Mouse (Mus musculus): ENCODE measurements around the gene Saxo1. TPM values are rescaled to one million over a fixed set of nuclear protein-coding genes. Genes with fewer than 3 reads are reported as not detected.
A peak's percentile ranks its signal among the peaks of the same experiment; 100 is the strongest.

Saxo1 gene
- total RNA-seq (2021), result not detected

DNA sequence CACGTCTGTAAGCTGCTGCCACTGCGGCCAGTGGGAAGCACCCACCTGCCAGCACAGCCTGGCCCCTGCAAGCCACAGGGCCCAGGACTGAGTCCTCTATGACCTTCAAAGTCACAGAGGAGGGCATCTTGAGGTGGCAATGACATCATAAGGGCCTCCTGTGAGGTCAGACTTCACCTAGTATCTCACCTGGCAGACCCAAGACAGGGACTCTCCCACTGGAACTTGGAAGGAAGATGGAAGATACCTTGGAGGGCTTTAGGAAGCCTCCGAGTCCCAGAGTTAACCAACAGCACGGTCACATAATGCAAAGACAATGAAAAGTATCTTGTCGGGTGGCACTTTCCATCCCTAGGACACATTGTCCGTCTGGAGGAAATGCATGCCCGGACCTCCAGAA lies at the start of gene Saxo1:
Gene Saxo1 (minus strand): TSS at position 101 of the 400 bp plus-strand sequence.
- DNase-seq, result no peak

DNA sequence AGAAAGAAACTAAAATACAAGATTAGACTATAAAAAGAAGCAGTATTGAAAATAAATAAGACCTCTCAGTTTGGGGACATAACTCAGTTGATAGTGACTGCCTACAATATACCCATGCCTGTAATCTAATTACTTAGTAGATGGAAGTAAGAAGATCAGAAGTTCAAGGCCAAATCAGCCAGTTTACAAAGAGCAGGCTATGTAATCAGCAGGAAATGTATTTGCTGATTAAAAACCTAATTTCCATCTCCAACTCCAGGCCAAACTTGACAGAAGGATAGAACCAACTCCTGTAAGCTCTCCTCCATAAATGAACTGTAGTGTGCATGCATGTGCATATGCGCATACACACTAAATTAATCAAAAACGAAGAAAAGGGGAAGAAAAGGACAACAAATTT lies 33.2 kb upstream of the Saxo1 start:
- DNase-seq, result no peak

DNA sequence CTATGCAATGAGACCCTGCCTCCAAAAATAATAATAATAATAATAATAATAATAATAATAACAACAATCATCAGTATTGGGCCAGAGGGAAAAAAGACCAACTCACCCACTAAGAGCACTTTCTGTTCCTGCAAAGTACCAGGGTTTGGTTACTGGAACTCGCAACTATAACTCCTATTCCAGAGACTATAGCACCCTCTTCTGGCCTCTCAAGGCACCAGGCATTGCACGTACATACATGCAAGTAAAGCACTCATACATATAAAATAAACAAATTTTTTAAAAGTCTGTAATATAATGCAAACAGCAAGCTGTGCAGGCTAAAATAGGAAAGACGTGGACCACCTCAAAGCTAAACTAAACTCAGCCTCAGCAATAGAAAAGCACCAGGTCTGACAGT lies 30.1 kb upstream of the Saxo1 start:
- no peak for DNase-seq

DNA sequence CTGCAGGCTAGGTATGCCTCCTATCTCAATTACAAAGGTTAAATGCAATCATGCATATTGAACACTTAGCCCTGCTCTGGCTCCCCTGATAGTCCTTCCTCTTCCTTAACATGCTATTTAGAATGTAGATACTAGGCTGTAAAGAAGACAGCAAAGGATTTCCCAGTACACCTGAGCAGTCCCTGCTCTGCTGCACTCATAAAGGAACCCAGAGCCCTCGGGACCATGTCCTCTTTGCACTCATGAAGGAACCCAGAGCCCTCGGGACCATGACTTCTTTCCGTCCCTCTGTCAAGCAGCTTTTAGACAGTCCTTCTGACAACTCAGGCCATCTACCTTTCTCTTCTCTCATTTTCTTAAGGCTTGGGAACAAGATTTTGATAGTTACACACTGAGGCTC lies 22.5 kb upstream of the Saxo1 start:
- no peak for DNase-seq

DNA sequence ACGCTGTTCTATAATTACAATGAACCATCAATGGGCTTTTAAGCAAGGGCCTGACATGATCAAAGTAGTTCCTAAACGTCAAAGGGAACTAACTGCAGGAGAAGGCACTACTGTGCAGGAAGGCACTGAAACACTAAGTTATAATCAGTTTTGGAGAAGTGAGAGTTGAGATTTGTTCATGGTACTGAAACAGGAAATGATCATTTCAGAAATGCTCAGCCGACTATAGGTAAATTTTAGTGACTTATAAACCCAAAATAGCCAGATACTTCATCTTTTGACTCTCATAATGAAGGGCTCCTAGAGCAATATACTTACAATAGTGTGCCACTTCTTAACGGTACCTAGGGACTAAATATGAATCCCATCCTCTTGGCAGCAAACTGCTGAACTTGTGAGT lies 21.9 kb upstream of the Saxo1 start:
- no peak for DNase-seq

DNA sequence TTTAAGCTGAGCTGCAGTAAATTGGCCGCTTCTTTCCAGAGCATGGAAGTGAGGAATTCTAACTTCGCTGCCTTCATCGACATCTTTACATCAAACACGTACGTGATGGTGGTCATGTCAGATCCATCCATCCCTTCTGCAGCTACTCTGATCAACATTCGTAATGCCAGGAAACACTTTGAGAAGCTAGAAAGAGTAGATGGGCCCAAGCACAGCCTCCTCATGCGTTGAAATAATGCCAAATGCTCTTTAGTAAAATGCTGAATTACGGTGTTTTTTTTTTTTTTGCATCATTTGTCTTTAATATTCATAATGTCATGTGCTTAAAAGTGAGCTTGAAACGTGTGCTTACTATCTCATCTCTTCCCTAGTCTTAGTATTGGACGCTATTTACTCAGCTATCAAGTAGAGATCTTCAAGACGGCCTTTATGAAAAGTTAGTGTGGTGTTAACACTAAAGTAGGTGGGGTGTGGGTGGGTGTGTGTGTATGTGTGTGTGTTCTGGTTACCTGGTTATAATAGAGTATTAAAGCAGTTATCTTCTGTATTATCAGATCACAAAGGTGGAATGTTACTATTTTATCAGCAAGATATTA lies 18.6 kb upstream of the Saxo1 start:
- DNase-seq, result no peak

DNA sequence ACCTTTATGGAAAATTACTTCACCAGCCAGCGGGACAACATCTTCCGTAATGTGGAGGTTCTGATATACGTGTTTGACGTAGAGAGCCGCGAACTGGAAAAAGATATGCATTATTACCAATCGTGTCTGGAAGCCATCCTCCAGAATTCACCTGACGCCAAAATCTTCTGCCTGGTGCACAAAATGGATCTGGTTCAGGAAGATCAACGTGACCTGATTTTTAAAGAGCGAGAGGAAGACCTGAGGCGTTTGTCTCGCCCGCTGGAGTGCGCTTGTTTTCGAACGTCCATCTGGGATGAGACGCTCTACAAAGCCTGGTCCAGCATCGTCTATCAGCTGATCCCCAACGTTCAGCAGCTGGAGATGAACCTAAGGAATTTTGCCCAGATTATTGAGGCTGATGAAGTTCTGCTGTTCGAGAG lies 18.0 kb upstream of the Saxo1 start:
- peak; percentile 9 for DNase-seq

DNA sequence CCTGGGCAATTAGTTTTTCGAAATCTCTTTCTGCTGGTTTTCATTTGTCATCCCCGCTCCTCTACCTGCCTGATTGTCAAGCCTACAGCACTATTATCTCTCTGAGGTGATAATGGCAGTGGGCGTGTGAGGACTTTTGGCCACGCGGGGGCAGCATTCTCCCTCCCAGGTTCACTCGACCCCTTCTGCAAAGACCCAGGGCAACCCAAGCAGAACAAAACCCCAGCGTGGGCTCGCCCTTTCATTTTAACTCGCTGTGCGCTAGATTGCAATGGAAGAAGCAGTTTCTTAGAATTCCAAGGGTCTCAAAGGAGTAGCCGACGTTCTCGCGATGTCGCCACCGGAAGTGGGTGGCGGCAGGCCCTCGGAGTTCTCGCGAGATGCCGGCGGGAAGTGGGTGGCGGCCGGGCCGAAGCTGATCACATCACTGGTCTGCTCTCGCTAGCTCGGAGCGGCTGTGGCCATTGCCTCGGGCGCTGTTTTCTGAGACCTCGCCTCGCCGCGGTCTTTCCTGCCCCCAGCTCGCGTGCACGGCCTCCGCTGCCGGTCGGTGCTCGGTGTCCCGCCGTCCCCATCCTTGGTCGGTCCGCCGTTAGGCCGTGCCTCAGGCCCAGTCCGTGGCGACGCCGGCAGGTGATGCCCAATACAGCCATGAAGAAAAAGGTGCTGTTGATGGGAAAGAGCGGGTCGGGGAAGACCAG lies 17.3 kb upstream of the Saxo1 start, which contains the start of gene Rraga:
Gene Rraga (plus strand): TSS at position 386 of the 701 bp plus-strand sequence.
- peak; percentile 98 for DNase-seq

DNA sequence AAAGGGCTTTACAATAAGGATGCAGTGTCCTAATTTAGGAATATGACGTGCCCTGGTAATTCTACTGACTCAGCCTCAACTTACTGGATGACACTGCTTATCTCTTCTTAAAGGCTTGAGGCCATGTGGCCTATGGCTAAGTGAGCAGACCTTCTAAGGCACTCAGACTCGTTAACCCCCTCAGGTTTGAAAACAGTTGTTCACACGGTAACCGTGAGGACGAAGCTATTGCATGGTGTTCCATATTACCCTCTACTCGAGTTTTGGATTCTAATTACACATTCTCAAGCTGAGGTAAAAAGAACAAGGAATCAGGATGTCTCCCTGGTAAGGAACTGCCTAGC lies 16.8 kb upstream of the Saxo1 start:
- DNase-seq, result no peak

DNA sequence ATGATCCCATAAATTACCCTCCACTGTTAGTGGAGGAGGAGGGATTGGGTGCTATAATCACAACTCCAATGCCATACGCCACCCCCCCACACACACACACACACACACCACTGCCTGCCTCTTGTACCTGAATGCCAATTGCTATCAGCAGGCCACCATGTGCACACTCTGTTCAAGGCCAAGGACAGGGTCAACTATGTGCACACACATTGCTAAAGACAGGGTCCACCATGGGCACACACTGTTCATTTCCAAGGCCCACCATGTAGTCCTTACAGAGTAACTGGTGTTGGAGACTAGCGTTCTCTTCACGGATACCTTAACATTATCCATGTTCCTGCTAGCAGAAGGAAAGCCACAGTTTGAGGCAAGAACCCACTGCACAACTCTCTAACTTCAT lies 2.9 kb upstream of the Saxo1 start:
- no peak for DNase-seq

DNA sequence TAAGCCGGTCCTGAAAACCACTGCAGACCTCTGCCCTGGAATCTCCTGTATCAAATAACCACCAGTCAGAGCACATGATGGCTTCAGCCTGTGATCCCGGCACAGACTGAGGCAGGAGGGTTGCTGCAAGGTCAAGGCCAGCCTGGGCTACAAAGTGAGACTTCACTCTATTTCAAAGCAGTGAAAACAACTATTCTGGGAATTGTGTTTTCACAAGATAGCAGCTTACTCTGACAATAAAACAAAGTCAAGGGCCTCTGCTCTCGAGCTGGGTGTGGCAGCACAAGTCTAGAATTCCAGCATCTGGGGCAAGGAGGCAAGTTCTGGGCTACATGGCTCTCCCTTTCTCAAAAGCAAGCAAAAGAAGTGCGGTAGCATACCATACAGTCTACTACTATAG lies 878 bp upstream of the Saxo1 start:
- no peak for DNase-seq

DNA sequence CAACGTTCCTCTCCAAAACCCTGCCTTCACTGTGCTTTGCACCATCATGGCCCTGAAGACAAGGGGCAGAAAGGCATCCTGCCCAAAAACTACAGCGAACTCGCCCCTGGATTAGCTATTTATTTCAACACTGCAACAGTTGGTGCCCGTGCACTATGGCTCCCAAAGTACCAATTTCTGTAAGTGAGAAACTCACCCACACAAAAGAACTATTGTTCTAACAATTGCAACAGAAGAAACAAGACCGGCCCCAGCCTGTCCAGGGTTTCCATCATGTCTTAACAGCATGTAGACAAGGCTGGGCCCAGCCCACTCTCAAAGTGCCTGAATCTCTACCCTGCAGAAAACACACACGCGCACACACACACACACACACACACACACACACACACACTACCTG lies 757 bp downstream of the Saxo1 start:
- DNase-seq, result no peak

DNA sequence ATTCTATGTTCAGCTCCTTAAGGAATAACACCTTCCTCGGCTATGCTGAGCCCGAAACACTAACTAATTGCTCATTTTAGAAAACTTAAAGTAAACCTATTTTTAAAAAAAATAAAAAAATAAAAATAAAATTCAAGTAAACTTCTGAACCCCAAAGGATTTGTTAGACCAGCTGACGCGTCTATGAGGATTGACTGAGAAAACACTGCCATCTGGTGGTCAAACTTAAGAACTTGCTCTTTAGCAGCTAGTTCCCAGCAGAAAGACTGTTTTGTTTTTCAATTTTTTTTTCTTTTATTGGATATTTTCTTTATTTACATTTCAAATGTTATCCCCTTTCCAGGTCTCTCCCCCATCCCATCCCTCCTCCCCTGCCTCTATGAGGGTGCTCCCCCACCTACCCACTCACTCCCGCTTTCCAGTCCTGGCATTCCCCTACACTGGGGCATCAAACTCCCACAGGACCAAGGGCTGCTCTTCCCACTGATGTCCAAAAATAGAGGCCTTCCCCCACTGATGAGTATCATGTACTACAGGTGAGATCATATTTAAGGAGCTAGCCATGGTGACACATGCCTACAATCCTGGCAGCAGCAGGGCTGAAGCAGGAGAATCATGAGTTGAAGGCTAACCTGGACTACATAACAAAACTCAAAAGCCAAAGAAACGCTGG lies 3.0 kb downstream of the Saxo1 start:
- peak; percentile 22 for DNase-seq

DNA sequence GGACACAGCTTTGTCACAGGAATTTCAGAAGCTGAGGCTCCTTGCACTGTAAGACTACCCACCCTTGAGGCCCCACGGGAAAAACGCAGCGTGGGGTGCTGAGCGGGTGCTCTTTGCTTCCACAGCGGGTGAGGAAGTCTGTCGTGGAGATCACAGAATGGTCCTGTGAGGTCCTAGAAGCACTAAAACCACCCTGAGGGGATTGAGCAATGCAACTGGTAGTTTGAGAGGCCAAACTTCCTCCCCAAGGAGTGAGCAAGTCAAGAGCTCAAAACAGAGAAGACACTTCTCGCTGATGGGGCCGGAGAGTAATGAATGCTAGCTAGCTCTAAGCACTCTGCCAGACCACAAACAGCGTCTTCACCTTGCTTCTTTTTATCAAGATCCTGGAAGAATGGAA lies 9.8 kb downstream of the Saxo1 start:
- no peak for DNase-seq

DNA sequence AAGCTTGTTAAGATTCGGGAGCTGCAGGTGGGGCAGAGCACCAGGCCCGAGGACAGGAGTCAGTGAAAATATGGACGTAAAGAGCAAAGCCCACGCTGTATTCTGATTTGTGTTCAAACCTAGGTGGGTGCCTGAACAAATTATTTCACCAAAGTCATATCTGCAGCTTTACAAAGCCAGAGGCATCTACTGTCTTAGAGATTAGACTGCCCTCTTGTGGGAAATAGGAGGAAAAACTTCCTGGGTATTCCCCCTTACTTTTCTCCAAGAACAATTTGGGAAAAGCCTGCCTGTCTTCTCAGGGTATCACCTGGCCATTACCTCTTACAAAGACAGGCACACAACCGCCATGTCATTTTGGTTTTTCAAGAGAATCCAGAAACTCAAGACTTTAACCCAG lies 12.5 kb downstream of the Saxo1 start:
- DNase-seq, result no peak

DNA sequence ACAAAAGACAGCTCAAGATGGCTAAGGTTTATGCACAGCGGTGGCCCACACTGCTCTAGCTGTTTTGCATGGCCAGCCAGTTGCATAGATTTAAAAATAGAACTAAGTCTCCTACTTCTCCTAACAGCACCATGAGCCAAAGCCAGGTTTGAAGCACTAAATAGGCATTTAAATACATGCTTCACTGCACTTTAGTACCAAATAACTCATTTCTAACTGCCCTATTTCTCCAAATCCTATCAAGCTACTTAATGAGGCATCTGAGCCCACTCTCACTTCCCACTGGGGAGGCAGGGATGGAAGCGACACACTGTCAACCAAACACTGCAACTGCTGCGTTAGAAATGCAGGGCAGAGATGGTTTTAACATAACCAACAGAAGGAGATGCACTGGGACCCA lies 14.1 kb downstream of the Saxo1 start:
- no peak for DNase-seq

DNA sequence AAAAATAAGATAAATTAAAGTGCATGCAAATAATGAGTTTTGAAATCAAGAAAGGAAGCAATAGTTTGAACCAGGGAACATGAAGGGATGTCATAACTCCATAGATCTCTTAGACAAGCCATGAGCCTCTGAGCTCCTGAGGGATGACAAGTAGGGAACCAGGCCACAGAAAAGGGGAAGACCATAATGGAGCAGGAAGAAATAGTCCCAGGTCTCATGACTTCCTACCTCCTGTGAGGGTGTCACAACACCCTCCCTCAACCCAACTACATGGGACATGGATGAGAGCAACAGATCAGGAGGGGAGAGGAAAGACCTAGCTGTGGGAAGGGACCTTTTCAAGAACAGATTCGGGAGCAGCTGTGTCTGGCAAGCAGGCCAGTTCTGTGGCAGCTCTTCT lies 16.6 kb downstream of the Saxo1 start:
- no peak for DNase-seq

DNA sequence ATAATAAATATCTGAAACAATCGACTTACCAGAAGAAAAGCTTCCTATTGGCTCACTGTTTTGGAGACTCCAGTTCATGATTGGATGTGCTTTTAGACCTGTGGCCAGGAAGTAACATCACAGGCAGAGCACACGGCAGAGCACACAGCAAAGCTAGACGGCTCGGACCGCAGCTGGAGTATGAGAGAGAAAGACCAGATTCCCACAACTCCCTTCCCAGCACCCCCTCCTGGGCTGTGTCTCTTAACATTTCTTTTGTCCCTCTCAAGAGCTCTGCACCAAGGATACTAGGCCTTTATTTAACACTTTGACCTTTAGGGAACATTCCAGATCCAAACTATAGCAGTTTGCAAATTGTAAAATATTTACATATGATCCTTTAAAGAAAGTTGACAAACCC lies 19.2 kb downstream of the Saxo1 start:
- no peak for DNase-seq

DNA sequence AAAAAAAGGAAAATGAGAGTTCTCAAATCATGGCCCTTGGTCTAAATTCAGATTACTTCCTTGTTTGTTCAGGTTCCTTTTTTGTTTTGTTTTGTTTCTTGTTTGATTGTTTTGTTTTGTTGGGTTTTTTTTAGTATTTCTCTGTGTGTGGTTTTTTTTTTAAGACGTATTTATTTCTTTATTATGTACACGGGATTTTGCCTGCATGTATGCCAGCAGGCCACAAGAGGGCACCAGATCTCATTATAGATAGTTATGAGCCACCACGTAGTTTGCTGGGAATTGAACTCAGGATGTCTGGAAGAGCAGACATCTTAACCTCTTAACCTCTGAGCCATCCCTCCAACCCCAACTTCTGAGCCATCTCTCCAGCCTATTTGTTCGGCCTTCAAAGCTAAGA lies 20.2 kb downstream of the Saxo1 start:
- peak; percentile 44 for DNase-seq

DNA sequence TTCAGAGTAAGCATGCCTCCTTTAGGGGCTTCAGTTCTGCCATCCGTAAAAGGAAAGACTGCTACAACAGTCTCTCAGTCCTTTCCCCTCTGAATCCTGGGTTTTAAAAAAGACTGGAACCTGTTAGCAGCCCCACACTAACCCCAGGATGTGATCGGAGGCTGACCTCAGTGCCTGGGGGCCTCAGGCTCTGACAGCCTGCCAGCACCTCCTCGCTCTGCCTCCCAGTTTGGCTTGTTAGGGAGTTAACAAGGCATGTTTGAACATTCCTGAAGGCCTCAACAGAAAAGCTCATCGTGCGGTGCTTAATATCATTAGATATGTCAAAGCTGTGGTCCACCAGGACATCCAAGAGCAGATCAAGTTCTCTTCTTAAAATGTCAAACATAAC lies 24.0 kb downstream of the Saxo1 start:
- no peak for DNase-seq

DNA sequence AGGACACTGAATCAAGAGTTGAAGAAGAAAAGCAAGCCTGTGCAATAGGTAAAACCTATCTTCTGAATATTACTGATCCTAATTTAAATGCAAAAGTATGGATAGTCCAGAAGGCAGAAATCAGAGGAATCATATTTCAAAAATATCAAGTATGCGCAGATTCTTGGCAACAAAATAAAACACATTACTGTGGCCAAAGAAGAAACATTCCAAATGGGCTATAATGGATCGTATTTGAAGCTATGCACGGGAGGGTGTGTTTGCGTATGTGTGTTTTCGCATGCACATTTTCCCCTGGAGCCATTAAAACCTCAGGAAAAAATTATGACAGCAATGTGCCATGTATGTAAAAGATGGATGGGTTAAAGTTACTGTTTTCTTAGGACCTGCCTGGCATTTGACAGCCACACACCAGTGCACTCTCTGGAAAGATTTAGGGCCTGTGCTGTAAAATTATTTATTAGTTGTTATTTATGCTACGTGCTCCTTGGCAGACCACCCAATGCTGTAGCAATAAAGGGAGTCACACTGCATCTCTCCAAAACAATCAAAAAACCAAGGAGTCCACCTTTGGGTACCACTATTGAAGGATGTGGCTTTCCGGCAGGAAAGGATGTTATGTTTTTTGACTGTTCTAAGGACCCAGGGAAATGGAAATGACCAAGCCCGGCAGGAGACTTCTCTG lies 24.6 kb downstream of the Saxo1 start:
- DNase-seq, result no peak

DNA sequence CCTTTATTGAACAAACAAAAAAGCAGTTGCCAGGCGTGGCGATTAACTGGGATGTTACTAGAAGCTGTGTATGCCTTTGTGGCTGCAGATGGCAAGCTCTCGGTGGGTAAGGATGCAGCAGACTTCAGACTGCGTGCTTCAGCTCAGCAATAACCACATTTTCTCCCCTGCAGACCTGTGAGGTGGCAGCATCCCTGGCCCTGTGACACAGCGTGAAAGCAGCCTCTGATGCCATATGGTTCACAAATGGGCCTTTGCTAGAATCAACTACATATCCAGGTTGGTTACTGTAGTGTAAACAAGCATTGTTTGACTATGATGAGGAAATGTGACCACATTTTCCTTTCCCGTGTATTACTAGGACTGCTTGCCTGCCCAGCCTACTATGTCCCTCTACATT lies 29.0 kb downstream of the Saxo1 start:
- no peak for DNase-seq

All from heart, postnatal 4 days (tissue).